In the genomic region with DNA sequence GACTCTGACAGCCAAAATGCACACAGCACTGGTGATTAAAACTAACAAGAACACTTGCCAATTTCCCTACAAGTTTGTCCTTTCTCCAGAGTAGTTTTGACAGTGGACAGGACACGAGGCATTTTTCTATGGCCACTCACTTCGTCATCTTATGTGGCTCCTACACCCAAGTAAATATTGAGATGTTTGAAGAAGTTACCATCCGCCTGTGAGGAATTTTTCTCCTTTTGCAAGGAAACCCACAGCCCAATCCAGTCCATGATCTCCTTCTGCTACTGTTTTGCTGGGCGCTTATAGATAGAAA, we compare ENCODE assay signal across 12 mouse cellular contexts. TPM values are rescaled to one million over a fixed set of nuclear protein-coding genes. Genes with fewer than 3 reads are reported as not detected.
A peak's percentile ranks its signal among the peaks of the same experiment; 100 is the strongest.
DNase-seq lines count a peak whose midpoint lies in the region; ATAC-seq and TF ChIP-seq lines count a peak whose summit lies in the region.
"Had no signal": no experiment of that assay in that cellular context is flagged by ENCODE, and none has a peak within 500 bp of the region (broad histone marks: within the 10 kb centered on the region; RNA-seq: fewer than 3 reads in every experiment).

No protein-coding gene starts in this region.

- WGBS in forebrain, embryonic 12.5 days, result 36% methylated on average over 4 of the region's 4 CpGs
- WGBS in forebrain, embryonic 16.5 days, result 42% methylated on average over 4 of the region's 4 CpGs
- WGBS in midbrain, embryonic 10.5 days, result 39% methylated on average over 4 of the region's 4 CpGs
- WGBS in midbrain, embryonic 15.5 days, result 49% methylated on average over 4 of the region's 4 CpGs
- 39% methylated on average over 4 of the region's 4 CpGs for WGBS in limb, embryonic 10.5 days
- WGBS in stomach, postnatal 0 days, result 47% methylated on average over 4 of the region's 4 CpGs

- H3K4me3 ChIP-seq in forebrain, embryonic 12.5 days (replicated peaks), result no peak overlapping the region
- no peak overlapping the region for H3K4me3 ChIP-seq in forebrain, embryonic 16.5 days (replicated peaks; ENCODE audit: low read length)
- H3K4me3 ChIP-seq in midbrain, embryonic 10.5 days, result peak overlapping the region; percentile 28; the same call in 1 of the 2 replicates
- no peak overlapping the region for H3K4me3 ChIP-seq in midbrain, embryonic 15.5 days
- peak overlapping the region; percentile 24; the same call in 1 of the 2 replicates for H3K4me3 ChIP-seq in limb, embryonic 10.5 days
- H3K4me3 ChIP-seq in stomach, postnatal 0 days (ENCODE audit: low read depth, low read length), result no peak overlapping the region
- H3K4me3 ChIP-seq: gastrocnemius, adult 2 months had no signal

- ATAC-seq in forebrain, embryonic 12.5 days (ENCODE audit: low FRiP score), result no peak
- no peak for ATAC-seq in forebrain, embryonic 16.5 days
- ATAC-seq in midbrain, embryonic 15.5 days (replicated peaks), result no peak
- no peak for ATAC-seq in stomach, postnatal 0 days (ENCODE audit: low FRiP score, low TSS enrichment)
- no peak for ATAC-seq in erythroid progenitor cell, adult 5-6 weeks (replicated peaks; ENCODE audit: low FRiP score, poor library complexity, severe bottlenecking)
- ATAC-seq: activated CD4-positive, CD25-positive, alpha-beta regulatory T cell, adult 4 months had no signal

- peak overlapping the region; percentile 33 for H3K4me2 ChIP-seq in forebrain, embryonic 12.5 days
- no peak overlapping the region for H3K4me2 ChIP-seq in forebrain, embryonic 16.5 days (ENCODE audit: low read length)
- H3K4me2 ChIP-seq in midbrain, embryonic 15.5 days, result no peak overlapping the region; the same call in 1 of the 2 replicates
- 0 out of 2 replicates have a peak overlapping the region, but pooled peaks have one; percentile 35 for H3K4me2 ChIP-seq in stomach, postnatal 0 days (replicated peaks; ENCODE audit: low read depth)

- no peak for TF ChIP-seq CTCF in stomach, postnatal 0 days (IDR thresholded peaks at IDR 0.05; ENCODE audit: low read depth)

- peaks cover 61% of the 10 kb centered on the region for H3K4me1 ChIP-seq in forebrain, embryonic 12.5 days
- peaks cover 27% of the 10 kb centered on the region for H3K4me1 ChIP-seq in forebrain, embryonic 16.5 days (replicated peaks; ENCODE audit: control insufficient read depth, insufficient read depth, low read length)
- H3K4me1 ChIP-seq in midbrain, embryonic 10.5 days, result peaks cover 76% of the 10 kb centered on the region
- H3K4me1 ChIP-seq in midbrain, embryonic 15.5 days, result peaks cover 36% of the 10 kb centered on the region
- H3K4me1 ChIP-seq in limb, embryonic 10.5 days, result peaks cover 75% of the 10 kb centered on the region
- peaks cover 5% of the 10 kb centered on the region; the same call in 1 of the 2 replicates for H3K4me1 ChIP-seq in stomach, postnatal 0 days (replicated peaks; ENCODE audit: control insufficient read depth, insufficient read depth)

- peaks cover 29% of the 10 kb centered on the region for H3K27me3 ChIP-seq in forebrain, embryonic 12.5 days
- peaks cover 7% of the 10 kb centered on the region; the same call in 1 of the 2 replicates for H3K27me3 ChIP-seq in forebrain, embryonic 16.5 days (replicated peaks; ENCODE audit: control insufficient read depth, insufficient read depth, low read length)
- peaks cover 25% of the 10 kb centered on the region for H3K27me3 ChIP-seq in midbrain, embryonic 10.5 days (ENCODE audit: low read depth, poor library complexity, severe bottlenecking)
- peaks cover 15% of the 10 kb centered on the region for H3K27me3 ChIP-seq in midbrain, embryonic 15.5 days (replicated peaks)
- H3K27me3 ChIP-seq in limb, embryonic 10.5 days (ENCODE audit: low read depth, poor library complexity, severe bottlenecking), result peaks cover 7% of the 10 kb centered on the region; the same call in 1 of the 2 replicates
- H3K27me3 ChIP-seq in stomach, postnatal 0 days (ENCODE audit: control insufficient read depth, insufficient read depth, low read length), result no peaks in the 10 kb centered on the region

- no peak for TF ChIP-seq EP300 in stomach, postnatal 0 days (optimal IDR thresholded peaks at IDR 0.05)

- H3K9ac ChIP-seq in forebrain, embryonic 12.5 days, result no peak overlapping the region
- no peak overlapping the region for H3K9ac ChIP-seq in forebrain, embryonic 16.5 days (replicated peaks; ENCODE audit: low read depth, low read length)
- no peak overlapping the region for H3K9ac ChIP-seq in midbrain, embryonic 15.5 days
- H3K9ac ChIP-seq in stomach, postnatal 0 days (ENCODE audit: low read length), result no peak overlapping the region

- H3K9me3 ChIP-seq in forebrain, embryonic 12.5 days, result no peaks in the 10 kb centered on the region
- H3K9me3 ChIP-seq in forebrain, embryonic 16.5 days (ENCODE audit: control insufficient read depth, low read length), result no peaks in the 10 kb centered on the region
- H3K9me3 ChIP-seq in midbrain, embryonic 10.5 days (replicated peaks), result no peaks in the 10 kb centered on the region
- H3K9me3 ChIP-seq in midbrain, embryonic 15.5 days, result no peaks in the 10 kb centered on the region
- H3K9me3 ChIP-seq in limb, embryonic 10.5 days (replicated peaks), result no peaks in the 10 kb centered on the region
- H3K9me3 ChIP-seq in stomach, postnatal 0 days (ENCODE audit: control insufficient read depth, low read length), result no peaks in the 10 kb centered on the region

- peak overlapping the region; percentile 70; the same call in 1 of the 2 replicates for H3K27ac ChIP-seq in forebrain, embryonic 12.5 days
- H3K27ac ChIP-seq in forebrain, embryonic 16.5 days (ENCODE audit: low read length), result no peak overlapping the region
- H3K27ac ChIP-seq in midbrain, embryonic 10.5 days (replicated peaks), result peak overlapping the region; percentile 84
- H3K27ac ChIP-seq in midbrain, embryonic 15.5 days, result no peak overlapping the region
- H3K27ac ChIP-seq in limb, embryonic 10.5 days, result peak overlapping the region; percentile 82
- H3K27ac ChIP-seq in stomach, postnatal 0 days (replicated peaks), result no peak overlapping the region
- H3K27ac ChIP-seq: gastrocnemius, adult 2 months had no signal

- no peaks in the 10 kb centered on the region for H3K36me3 ChIP-seq in forebrain, embryonic 12.5 days (replicated peaks)
- H3K36me3 ChIP-seq in forebrain, embryonic 16.5 days (ENCODE audit: control insufficient read depth, insufficient read depth), result no peaks in the 10 kb centered on the region
- no peaks in the 10 kb centered on the region for H3K36me3 ChIP-seq in midbrain, embryonic 10.5 days
- no peaks in the 10 kb centered on the region for H3K36me3 ChIP-seq in midbrain, embryonic 15.5 days (replicated peaks)
- no peaks in the 10 kb centered on the region for H3K36me3 ChIP-seq in limb, embryonic 10.5 days
- H3K36me3 ChIP-seq in stomach, postnatal 0 days (ENCODE audit: control insufficient read depth, insufficient read depth, low read length), result no peaks in the 10 kb centered on the region

- DNase-seq in midbrain, embryonic 10.5 days (ENCODE audit: low spot score), result no peak
- DNase-seq in limb, embryonic 10.5 days (ENCODE audit: low spot score), result no peak
- no peak for DNase-seq in stomach, postnatal 0 days (ENCODE audit: low spot score)
- DNase-seq in frontal cortex, postnatal 10 days (ENCODE audit: low spot score in 2 of 2), result no peak
- DNase-seq: cerebellum, adult 9-10 months; gastrocnemius, adult 2 months; kidney, adult 18-20 months had no signal

RNA-seq across cellular contexts. Expression of gene Pou2f1, which starts 43.4 kb away (rescaled TPM):
- 27.8 and 29.6 TPM in 2 replicates for polyA plus RNA-seq in forebrain, embryonic 12.5 days (2016; fragmentation: Nextera tagmentation; extraction: Ambion mirVana)
- 22.7 and 22.9 TPM in 2 replicates for polyA plus RNA-seq in forebrain, embryonic 16.5 days (2015; fragmentation: Nextera tagmentation; extraction: Ambion mirVana)
- polyA plus RNA-seq in midbrain, embryonic 10.5 days (2016; fragmentation: Nextera tagmentation; extraction: Ambion mirVana), result 28.0 and 31.2 TPM in 2 replicates
- 25.6 and 30.1 TPM in 2 replicates for polyA plus RNA-seq in midbrain, embryonic 15.5 days (2015; fragmentation: Nextera tagmentation; extraction: Ambion mirVana)
- 28.8 and 32.3 TPM in 2 replicates for polyA plus RNA-seq in limb, embryonic 10.5 days (2016; fragmentation: Nextera tagmentation; extraction: Ambion mirVana)
- polyA plus RNA-seq in stomach, postnatal 0 days (2015; fragmentation: Nextera tagmentation; extraction: Ambion mirVana), result 4.9 TPM in 2 replicates
- total RNA-seq in erythroid progenitor cell, adult 5-6 weeks (2015; ENCODE audit: low replicate concordance), result 40.4 and 54.1 TPM in 2 replicates
- 26.4 and 28.9 TPM in 2 replicates for total RNA-seq in erythroid progenitor cell, adult 5-6 weeks (2017; ENCODE audit: low replicate concordance)

Comparison
In these comparisons a context has a peak if more than half of its experiments do, and no peak if none do; other contexts are left out.
1. H3K27ac ChIP-seq: peak in forebrain, embryonic 12.5 days (single experiment), midbrain, embryonic 10.5 days (single experiment) and limb, embryonic 10.5 days (single experiment); none in forebrain, embryonic 16.5 days (single experiment), midbrain, embryonic 15.5 days (single experiment) and stomach, postnatal 0 days (single experiment).
2. H3K4me2 ChIP-seq: peak in forebrain, embryonic 12.5 days (single experiment) and stomach, postnatal 0 days (single experiment); none in forebrain, embryonic 16.5 days (single experiment) and midbrain, embryonic 15.5 days (single experiment).
3. H3K4me3 ChIP-seq: peak in midbrain, embryonic 10.5 days (single experiment) and limb, embryonic 10.5 days (single experiment); none in forebrain, embryonic 12.5 days (single experiment), forebrain, embryonic 16.5 days (single experiment), midbrain, embryonic 15.5 days (single experiment) and stomach, postnatal 0 days (single experiment).